Mouse (Mus musculus) gastrocnemius, postnatal 36 days (tissue): ENCODE measurements around the gene Kif28. TPM values are rescaled to one million over a fixed set of nuclear protein-coding genes. Genes with fewer than 3 reads are reported as not detected.
"Not testable (repeated sequence)": the region's sequence is repeated elsewhere in the genome, so short reads cannot be mapped to it uniquely, and the experiment has no call there.

Source experiments
- DNase-seq, 2 experiments: peaks; one replicate each; pipeline ENCODE4 v3.0.0; 2022
- intact Hi-C: fragments of 180-260 bp; cut with DNase I; formaldehyde crosslinking; loops from one replicate; pipeline ENCODE4 v1.15.1; 2025
- total RNA-seq, 2 experiments: library from RNA; stranded (reverse); gene quantifications; 2 replicates each; pipeline ENCODE4 v1.2.3; 2021

The Kif28 gene
- total RNA-seq, 2 experiments from 2014 or later: 0.15 TPM; not detected in 1

- intact Hi-C loops: loop anchor here (10.0 kb wide), 2 partner anchors 85 to 195 kb away; no protein-coding TSS in a partner anchor
- no peak for DNase-seq
These were observed 95.7 kb downstream of the Kif28 start for GRCm38 (mm10) chr1:179649324-179649723.

- intact Hi-C loops: loop anchor here (10.0 kb wide), 2 partner anchors 86 to 196 kb away; no protein-coding TSS in a partner anchor
These were observed 96.4 kb downstream of the Kif28 start for GRCm38 (mm10) chr1:179648678-179649077.

GRCm38 (mm10) chr1:179645980-179646268 lies 99.1 kb downstream of the Kif28 start:
- no peak for DNase-seq
- intact Hi-C loops: loop anchor here (10.0 kb wide), 2 partner anchors 89 to 199 kb away; no protein-coding TSS in a partner anchor

More at GRCm38 (mm10) chr1:179648678-179649077, 96.4 kb downstream of the Kif28 start:
- not testable (repeated sequence) for DNase-seq

Other genes starting within 250 kb of the Kif28 start
- 1 to 10 TPM; 3.4 to 4.6 TPM for gene Smyd3, start 227.2 kb downstream of the Kif28 start, total RNA-seq
- 10 to 100 TPM; 30.9 to 37.4 TPM for gene Tfb2m, start 199.0 kb downstream of the Kif28 start, total RNA-seq
- gene Cnst, start 198.9 kb downstream of the Kif28 start, total RNA-seq: 10 to 100 TPM; 25.2 to 26.6 TPM
- gene Sccpdh, start 77.1 kb downstream of the Kif28 start, total RNA-seq: 10 to 100 TPM; 28.7 to 33.0 TPM
- gene Gm10518, start 58.1 kb upstream of the Kif28 start, total RNA-seq: not detected
- gene Ahctf1, start 58.4 kb upstream of the Kif28 start, total RNA-seq: 10 to 100 TPM; 14.8 to 15.3 TPM
- 10 to 100 TPM; 21.7 to 21.9 TPM for gene Cdc42bpa, start 215.2 kb upstream of the Kif28 start, total RNA-seq